Mouse (Mus musculus) neural tube, embryonic 14.5 days (tissue): ENCODE measurements around the gene Lgr6. TPM values are rescaled to one million over a fixed set of nuclear protein-coding genes. Genes with fewer than 3 reads are reported as not detected.

ENCODE experiments used
- polyA plus RNA-seq: library from polyadenylated mRNA; unstranded; fragments of >200 nt; fragmentation: Nextera tagmentation; extraction: Ambion mirVana; gene quantifications from 2 replicates; pipeline ENCODE4 v1.2.1, GENCODE M21; 2014

The Lgr6 gene
- polyA plus RNA-seq, 1 experiment from 2014 or later = 1.4 TPM

Other genes starting within 250 kb of the Lgr6 start
- gene Ppp1r12b, start 149.3 kb downstream of the Lgr6 start, polyA plus RNA-seq = 15.3 and 21.2 TPM in 2 replicates
- 7.6 and 9.1 TPM in 2 replicates for gene Ube2t, start 142.7 kb downstream of the Lgr6 start, polyA plus RNA-seq
- 0.15 and 0.58 TPM in 2 replicates for gene Ptpn7, start 27.4 kb upstream of the Lgr6 start, polyA plus RNA-seq
- 335 and 370 TPM in 2 replicates for gene Arl8a, start 41.5 kb upstream of the Lgr6 start, polyA plus RNA-seq
- 0.94 and 0.95 TPM in 2 replicates for gene Gpr37l1, start 62.4 kb upstream of the Lgr6 start, polyA plus RNA-seq
- 0.27 and 0.35 TPM in 2 replicates for gene Elf3, start 153.3 kb upstream of the Lgr6 start, polyA plus RNA-seq
- gene Rnpep, start 178.8 kb upstream of the Lgr6 start, polyA plus RNA-seq = 89.5 and 107 TPM in 2 replicates
- gene Timm17a, start 208.5 kb upstream of the Lgr6 start, polyA plus RNA-seq = 160 and 161 TPM in 2 replicates
- 0.17 TPM in 2 replicates for gene Lmod1, start 219.5 kb upstream of the Lgr6 start, polyA plus RNA-seq